Mouse (Mus musculus) ZHBTc4 (cell line): Measurements from ENCODE around the gene Phf12.
A peak's percentile ranks its signal among the peaks of the same experiment; 100 is the strongest.

Experiments used
- DNase-seq: peaks from one replicate; pipeline ENCODE4 v3.0.0-alpha.2; 2011; ENCODE audit warnings: low read depth, low spot score

The Phf12 gene

DNA sequence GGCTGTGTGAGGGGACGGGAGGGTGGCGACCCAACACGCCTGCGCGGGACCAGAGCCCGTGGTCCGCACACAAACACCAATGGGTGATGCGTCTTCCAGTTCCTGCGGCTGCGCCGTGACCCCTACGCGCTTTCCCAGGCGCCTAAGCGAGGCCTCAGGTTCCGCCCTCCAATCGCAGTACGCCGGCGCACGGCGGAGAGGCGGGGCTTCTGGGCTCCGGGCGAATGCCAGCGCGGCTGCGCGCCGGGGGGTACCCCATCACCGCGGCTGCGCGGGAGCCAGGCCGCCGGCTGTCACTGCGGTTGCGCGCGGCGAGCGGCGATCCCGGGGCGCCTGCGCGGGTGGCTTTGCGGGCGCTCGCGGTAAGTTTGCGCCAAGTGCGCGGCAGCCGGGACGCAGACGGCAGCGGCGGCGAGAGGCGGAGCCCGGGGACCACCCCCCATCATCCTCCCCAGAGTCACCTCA, at the start of gene Phf12:
Gene Phf12, plus strand, starts transcription at position 314 of the 465 bp plus-strand sequence.
- DNase-seq = peak; percentile 100

DNA sequence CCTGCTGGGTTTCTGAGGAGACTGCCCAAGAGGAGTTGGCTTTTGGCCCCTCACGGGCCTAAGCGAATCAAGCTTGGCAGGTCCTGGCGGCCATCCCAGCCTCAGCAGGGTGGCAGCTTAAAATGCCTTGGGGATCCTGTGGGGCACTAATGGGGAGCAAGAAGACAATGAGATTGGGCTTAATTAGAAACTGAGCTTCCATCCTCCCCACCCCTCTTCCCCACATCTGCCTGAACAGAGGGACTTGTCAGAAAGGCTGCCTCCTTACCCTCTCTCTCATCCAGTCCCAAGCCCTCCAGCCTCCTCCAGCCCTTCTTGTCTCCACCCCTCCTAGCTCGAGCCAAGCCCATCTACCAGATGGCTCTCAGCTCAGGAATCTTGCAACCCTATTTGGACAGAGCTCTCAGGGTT, 48.4 kb upstream of the Phf12 start:
- peak; percentile 51 for DNase-seq

DNA sequence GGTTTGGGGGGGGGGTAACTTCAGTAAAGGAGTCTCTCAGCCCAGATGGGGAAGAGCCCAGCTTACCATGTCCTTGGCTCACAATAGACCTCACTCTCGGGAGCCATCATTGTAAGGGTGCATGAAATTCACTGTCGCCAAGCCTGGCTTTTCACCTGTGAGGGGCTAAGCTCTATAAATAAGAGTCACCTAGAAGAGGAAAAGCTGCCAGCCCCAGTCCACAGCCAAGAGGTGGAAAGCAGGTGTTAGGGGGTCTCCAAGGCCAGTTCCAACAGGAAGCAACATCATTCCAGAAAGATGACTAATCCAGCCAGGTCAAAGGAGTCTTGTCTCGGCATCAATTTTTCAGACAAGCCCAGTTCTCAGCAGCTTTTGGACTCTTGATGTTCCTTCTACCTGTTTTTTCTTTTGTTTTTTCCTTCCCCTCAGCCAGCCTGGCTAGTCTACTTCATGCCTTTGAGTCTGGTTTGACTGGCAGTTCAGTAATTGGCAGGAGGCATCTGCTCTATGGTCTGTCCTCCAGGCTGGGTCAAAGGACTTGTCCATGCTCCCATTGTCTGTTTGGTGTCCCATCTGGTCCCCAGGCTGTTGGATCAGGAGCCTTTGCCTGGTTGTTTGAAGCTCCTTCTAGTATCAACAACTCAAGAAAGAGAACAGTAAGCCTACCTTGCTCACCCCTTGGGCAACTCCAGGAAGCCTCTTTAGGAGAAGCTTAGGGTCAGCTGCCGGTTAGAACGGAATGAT, 47.8 kb upstream of the Phf12 start:
- no peak for DNase-seq

DNA sequence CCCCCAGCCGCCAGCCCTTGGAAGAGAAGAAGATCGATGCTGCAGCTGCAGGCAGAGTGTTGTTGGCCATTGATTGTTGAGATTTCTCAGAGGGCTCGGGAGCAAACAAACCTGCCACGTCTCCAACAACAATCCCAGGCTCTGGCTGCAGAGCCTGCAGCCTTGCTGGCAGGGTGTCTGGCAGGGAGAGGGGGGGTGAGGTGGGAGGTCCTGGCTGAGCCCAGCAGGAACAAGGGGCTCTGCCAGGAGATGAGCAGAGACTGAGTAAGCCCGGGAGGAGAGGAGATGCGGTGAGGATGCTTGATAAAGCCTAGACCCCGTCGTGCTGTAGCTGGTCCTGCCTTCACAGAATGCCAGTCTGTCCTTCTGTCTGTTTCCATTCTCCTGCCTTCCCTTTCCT, 45.7 kb upstream of the Phf12 start:
- DNase-seq = no peak

DNA sequence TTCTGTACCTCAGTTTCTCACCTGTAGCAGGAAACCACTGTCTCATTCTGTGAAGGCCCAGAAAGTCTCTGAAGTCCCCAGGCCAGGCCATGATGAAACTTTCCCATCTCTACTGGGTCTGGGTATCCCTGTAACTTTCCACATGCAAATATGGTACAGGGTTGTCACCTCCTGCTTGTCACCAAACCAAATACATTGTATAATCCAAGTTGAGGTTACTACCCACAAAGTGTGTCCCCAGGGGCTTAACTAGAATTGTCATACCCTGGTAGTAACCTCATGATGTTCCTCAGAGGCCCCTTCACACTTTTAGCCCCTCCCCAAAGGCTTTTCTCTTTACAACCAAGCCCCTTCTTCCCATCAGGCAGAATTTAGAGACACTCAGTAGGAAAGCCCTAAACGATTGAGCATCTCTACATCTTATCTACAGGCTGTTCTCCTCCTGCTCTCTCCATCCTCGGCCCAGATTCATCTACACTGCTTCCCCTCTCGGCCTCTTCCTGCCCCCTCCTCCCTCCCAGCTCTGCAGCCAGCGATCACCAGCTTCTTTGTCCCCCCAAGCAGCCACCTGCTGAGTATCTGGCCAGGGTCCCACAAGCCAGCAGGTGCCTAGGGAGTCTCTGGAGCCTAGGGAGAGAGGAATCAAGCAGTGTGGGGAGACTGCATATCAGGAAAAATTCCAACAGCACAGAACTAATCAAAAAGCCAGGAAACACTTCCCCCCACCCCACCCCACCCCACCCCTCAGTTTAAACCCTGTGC, 44.7 kb upstream of the Phf12 start:
- DNase-seq = no peak

DNA sequence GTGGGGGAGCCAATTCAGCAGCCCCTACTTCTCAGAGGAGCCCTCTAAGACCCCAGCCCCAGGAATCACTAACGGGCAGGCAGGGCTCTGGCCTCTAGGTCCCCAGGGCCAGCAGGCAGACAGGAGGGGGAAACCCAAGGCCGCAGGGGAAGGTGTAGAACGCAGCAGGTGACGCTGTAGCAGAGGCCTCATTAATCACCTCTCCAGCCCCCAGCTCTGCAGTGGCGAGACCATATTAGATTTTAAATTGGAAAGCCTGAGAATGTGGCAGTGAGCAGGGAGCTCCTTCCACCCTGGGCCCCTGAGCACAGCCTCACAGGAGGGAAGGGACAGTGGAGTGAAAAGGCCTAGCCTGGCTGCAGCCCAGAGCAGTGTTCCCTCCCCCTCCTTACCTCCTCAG, 40.3 kb upstream of the Phf12 start:
- DNase-seq = no peak

DNA sequence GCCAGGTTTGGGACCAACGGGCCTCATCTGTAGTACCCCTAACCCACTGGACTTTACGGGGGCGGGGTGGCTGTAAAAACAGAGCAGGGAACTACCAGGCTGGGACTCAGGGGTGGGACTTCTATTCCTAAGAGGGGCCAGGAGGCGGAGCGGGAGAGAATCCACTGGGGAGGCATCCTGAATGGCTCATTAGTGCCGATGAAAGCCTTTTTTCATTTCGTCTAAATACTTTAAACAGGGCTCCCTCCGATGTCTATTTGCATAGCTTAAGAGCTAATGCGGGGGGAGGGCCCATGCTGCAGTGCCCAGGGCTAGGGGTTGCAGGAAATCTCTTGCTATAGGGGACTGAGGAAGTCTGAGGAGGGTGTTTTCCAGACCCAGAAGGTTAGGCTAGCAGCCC, 34.7 kb upstream of the Phf12 start:
- DNase-seq = peak; percentile 96

DNA sequence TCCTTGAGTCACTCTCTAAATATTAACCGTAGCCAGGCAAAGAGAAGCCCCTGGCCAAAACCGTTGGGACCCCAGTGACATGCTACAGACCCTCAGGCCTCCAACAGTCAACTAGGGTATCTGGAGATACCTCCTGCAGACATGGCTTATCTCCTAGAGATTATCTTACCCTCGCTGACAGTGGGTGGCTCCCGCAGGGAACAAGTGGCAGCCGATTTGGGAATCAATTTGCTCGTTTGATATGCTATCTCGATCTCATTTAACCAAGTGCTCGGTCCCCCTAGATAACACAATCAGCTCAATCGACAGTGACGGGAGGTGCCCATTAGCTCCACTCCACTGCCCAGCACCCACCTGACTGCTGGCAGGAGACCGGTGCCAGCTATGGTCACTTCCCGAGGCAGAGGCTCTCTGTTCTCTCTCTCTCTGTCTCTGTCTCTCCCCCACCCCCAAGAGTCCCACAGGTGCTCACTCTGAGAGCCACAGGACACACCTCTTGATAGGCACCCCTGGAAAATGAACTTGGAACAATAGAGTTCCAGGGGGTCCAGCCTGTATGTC, 32.3 kb upstream of the Phf12 start:
- no peak for DNase-seq

DNA sequence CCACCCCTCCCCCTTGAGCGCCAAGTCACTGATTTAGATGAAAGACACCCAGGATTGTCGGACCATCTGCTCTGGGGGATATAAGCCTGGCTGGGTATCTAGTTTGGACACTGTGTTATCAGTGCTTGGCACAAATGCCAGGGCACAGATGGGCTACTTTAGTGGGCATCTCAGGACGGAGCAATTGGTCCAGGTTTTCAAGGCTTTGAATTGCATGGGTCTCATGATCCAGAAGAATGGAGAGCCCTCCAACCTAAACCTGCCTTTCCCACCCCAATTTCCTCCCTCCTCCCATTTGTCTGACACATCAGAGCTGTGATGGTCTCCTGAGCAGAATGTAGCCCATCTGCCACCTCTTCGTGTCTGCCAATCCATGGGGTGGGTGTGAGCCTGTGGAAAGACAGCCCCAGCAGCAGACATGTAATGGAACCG, 31.7 kb upstream of the Phf12 start:
- DNase-seq = no peak

DNA sequence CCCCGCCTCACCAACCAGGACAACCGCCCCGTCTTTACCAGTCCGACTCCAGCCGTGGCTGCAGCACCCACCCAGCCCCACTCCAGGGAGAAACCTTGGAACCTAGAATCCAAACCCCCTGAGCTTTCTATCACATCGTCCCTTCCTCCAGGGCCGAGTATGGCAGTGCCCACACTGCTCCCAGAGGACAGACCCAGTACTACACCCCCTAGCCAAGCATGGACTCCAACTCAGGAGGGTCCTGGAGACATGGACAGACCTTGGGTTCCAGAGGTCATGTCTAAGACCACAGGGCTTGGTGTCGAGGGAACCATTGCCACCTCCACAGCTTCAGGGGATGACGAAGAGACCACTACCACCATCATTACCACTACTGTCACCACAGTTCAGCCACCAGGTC, 28.9 kb upstream of the Phf12 start:
- DNase-seq = peak; percentile 75

DNA sequence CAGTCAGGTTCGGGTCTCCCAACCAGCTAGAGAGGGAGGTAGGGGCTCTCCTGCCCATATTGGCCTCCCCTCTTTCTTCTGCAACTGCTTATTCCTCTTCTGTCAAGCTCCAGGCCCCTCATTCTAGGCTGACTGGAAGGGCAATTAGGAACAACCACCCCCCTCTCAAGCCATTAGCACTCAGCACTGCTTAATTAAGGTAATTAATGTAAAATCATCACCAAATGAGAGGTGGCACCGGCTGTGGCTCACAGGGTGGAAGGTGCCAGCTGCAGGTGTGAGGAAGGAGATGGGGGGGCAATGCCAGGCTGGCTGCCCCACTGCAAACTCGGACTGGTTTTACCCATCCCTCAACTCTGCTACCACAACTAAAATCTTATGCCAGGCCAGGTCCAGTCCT, 26.1 kb upstream of the Phf12 start:
- no peak for DNase-seq

DNA sequence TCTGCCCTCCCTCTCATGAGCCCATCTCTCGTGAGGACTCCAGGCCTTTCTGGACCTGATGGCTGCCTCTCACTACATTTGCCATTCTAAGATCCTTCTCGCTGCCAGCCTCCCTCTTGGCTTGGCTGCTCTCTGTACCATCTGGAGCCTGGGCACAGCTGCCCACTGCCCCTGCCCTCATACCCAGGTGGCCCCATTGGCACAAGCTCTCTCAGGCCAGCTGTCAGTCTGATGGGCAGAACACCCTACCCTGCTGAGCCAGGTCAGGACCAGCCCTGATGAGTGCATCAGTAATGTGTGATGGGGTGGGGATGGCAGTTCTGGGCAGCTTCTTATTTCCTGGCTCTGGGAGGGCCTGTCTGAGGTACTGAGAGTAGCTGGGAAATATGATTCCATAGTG, 24.3 kb upstream of the Phf12 start:
- no peak for DNase-seq

DNA sequence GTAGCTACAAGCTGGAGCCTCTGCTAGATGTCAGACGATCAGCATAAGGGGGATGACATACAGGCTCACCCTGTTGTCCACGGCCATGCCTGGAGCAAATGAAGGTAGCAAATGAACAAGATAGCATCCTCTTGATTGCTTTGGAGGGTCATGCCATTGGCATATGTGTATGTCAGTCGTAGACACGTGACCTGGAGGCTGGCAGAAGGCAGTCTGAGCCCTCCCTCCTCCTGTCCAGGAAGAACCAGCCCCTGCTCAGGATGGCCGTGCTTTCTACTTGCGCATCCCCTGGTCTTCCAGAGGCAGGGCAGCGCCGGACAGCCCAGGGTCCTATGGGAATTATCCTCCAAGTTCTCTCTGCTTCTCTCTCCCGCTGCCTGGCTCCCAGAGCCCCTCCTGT, 23.6 kb upstream of the Phf12 start:
- no peak for DNase-seq

DNA sequence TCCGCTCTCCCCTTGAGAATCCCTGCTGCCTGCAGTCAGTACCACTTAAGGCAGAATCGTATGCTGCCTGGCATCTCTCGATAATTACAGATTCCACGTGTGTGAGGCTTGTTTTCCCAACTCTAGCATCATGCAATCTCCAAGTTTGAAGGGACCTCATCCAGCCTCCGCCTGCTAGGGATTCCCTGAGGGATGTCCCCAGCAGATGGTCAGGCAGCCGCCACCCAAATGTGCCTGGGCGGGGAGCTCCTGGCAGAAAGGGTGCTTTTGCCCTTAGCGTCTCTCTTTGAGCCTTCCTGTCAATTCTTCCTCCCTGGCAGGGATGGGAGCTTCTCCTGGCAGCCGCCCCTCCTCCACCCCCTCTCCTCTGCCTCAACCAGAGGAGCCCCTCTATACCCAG, 22.4 kb upstream of the Phf12 start:
- no peak for DNase-seq

DNA sequence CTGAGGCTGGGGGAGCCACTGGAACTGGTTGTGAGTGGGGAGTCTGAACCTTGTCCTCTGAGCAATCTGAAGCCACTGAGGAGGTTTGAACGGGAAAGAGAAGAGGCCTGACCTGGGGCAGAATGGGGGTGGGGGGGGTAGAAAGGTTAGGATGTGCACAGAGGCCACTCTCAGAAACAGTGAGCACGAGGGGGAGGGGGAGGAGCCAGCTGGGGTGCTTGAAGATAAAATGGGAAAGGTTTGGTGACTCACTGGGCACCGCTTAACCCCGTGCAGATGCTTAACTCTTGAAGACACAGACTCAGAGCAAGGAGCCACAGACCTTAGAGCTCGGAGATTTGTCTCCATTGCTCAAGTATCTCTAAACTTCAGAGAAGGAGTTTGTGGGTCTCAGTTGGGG, 21.7 kb upstream of the Phf12 start:
- DNase-seq = no peak

DNA sequence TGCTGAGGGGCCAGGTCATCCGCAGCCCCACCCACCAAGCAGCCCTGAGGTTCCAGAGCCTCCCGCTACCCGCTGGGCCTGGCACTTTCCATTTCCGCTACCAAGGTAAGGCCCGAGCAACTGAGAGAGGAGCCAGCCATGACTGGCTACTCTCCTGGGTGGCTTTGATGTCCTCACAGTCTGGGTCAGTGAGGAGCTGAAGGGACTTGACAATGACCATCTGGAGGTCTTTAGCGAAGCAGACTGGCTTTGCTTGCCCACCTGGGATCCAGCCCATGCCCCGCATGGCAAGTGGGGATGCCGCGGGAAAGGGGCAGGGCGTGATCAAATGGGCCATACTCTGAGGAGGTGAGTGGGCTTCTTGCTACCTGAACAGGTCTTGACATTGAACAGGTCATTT, 19.6 kb upstream of the Phf12 start:
- DNase-seq = no peak

DNA sequence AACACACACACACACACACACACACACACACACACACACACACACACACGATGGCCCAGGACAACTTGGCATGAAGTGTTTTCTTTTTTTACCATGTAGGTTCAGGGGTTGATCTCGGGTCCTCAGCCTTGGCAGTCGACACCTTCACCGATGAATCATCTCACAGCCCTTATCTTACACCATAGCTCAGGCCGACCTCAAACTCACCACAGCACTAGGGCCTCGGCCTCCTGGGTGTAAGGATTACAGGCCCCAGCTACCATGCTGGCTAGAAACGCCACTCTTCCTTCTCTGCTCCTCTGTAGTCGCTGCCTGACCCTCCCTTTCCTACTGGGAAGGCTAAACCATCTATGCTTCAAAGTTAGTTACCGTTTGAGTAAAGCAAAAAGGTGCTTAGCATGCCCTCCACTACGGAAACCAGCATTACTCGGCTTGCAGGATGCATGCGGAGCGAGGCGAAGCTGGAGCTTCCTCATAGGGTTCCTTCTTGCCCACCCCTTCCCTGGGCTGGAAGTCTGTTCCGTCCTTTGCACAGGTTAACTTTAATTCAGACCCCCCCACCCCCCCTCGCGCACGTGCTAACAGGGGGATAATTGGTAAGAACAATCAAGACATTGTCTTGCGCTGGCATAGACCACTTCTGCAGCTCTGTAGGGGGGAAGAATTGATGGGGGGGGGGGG, 18.0 kb upstream of the Phf12 start:
- no peak for DNase-seq

DNA sequence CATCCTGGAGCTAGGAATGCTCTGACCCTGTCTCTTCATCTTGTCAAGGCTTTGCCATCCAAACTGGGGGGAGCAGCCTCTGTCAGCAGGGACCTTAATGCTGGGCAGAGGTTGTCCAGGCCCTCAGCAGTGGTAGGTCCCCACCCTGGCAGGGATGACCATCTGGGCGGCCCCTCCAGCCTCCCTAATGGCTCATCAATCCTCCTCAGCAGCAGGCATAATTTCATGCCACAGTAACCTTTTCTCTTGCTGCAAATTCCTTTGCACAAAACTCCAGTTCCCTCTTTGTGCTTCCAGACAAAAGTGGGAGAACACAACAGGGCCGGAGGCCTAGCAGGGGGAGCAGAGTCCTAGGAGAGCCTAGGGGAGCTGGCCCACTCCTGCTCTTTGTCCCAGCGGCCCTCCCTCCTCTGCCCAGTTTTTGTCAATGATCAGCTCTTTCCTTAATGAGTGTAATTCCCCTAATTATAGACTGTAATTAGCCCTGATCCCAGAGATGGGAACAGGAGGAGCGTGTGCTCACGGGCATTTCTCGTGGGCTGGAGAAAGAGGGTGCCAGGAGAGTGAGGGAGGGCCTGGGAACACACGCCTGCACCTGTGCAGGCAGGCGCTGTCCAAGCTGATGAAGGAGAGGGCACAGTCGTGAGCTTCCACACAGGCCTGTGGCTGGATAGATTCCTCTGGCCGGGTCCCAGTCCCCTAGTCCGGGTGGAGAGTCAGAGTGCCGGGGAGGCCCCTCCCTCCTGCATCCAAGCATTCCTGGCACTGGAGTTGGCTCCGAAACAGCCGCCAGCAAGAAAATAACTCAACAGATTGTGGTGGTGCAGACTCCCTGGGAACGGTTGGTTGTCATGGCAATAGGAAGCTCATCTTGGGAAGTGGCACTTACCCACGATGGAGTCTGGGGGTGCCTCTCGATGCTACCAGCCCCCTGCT, 17.2 kb upstream of the Phf12 start:
- DNase-seq = peak; percentile 39

DNA sequence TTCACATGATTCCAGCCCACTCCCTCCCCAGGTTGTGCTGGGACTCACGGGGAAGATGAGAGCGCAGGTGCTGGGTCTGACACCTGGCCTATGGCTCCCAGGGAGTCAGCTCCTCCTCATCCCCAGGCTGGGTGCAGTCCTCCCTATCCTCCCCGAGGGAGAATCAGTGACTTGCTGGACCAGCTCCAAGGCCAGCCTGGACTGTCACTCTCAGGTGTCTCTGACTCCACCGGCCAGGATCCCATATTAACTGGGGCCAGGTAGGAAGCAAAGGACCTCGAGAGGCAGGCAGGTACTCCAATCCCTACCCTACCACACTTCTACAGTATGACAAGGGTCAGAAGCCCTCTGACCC, 16.5 kb upstream of the Phf12 start:
- DNase-seq = no peak

DNA sequence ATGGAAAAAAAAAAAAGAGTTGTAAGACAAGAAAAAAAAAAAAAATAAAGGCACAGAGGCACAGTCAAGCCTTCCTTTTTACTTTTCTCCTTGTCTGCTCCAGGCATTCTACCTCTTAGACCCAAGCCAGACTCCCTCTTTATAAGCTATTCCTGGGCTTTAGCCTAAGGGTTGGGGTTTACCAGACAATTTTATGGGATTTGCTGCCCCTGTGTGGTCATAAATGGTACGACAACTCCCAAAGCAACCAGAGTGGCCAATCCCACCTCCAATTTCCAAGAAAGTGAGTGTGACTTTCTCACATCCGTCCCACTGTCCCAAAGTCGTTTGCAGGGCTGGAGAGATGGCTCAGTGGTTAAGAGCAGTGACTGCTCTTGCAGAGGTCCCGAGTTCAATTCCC, 15.4 kb upstream of the Phf12 start:
- DNase-seq = peak; percentile 78

DNA sequence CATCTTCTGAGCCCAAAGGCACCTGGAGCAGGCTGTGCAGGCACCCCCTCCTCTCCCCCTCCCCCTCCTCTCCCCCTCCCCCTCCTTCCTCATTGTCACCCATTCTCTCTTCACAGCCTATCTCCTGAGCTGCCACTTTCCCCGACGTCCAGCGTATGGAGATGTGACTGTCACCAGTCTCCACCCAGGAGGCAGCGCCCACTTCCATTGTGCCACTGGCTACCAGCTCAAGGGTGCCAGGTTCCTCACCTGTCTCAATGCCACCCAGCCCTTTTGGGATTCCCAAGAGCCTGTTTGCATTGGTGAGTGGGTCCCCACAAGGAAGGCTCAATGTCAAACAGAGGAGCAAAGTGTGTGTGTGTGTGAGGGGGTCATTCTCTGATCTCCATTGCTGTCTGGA, 13.8 kb upstream of the Phf12 start:
- no peak for DNase-seq
